ENCODE assay signal across 8 mouse cellular contexts in genomic region chr19:47795009-47795728, GRCm38 (mm10). TPM values are rescaled to one million over a fixed set of nuclear protein-coding genes. Genes with fewer than 3 reads are reported as not detected.
DNase-seq lines count a peak whose midpoint lies in the region; ATAC-seq and TF ChIP-seq lines count a peak whose summit lies in the region.

No protein-coding gene starts in this region.

- no peak for ATAC-seq in kidney, embryonic 15.5 days (replicated peaks; ENCODE audit: low FRiP score)
- ATAC-seq in erythroblast, adult 5-6 weeks (replicated peaks; ENCODE audit: low FRiP score, poor library complexity, severe bottlenecking) = peak; percentile 64

- 0 out of 2 replicates have a peak, but pooled peaks cover 4% of the 10 kb centered on the region for H3K4me1 ChIP-seq in kidney, embryonic 15.5 days
- H3K4me1 ChIP-seq in kidney, adult 2 months (ENCODE audit: control insufficient read depth, insufficient read depth, low read length) = no peaks in the 10 kb centered on the region
- peaks cover 15% of the 10 kb centered on the region; the same call in 1 of the 2 replicates for H3K4me1 ChIP-seq in limb, embryonic 10.5 days
- H3K4me1 ChIP-seq in thymus, adult 2 months (replicated peaks; ENCODE audit: control insufficient read depth, insufficient read depth, low read length) = no peaks in the 10 kb centered on the region

- H3K9me3 ChIP-seq in kidney, embryonic 15.5 days (replicated peaks) = no peaks in the 10 kb centered on the region
- H3K9me3 ChIP-seq in limb, embryonic 10.5 days (replicated peaks) = no peaks in the 10 kb centered on the region

- H3K27me3 ChIP-seq in kidney, embryonic 15.5 days = no peaks in the 10 kb centered on the region
- H3K27me3 ChIP-seq in kidney, adult 2 months (replicated peaks; ENCODE audit: control insufficient read depth, insufficient read depth, low read length) = no peaks in the 10 kb centered on the region
- H3K27me3 ChIP-seq in limb, embryonic 10.5 days (ENCODE audit: low read depth, poor library complexity, severe bottlenecking) = no peaks in the 10 kb centered on the region
- H3K27me3 ChIP-seq in thymus, adult 2 months (ENCODE audit: control insufficient read depth, insufficient read depth, low read length) = no peaks in the 10 kb centered on the region

- H3K4me2 ChIP-seq in kidney, embryonic 15.5 days = no peak overlapping the region

- peak; percentile 71 for DNase-seq in kidney, adult 18-20 months
- DNase-seq in adrenal gland, postnatal 36 days = peak; percentile 72 to 80
- DNase-seq in kidney, adult 2 months = peak; percentile 61
- DNase-seq in limb, embryonic 10.5 days (ENCODE audit: low spot score) = peak; percentile 65
- DNase-seq in ovary, postnatal 14 days (ENCODE audit: low spot score) = peak; percentile 51
- DNase-seq in thymus, adult 2 months = peak; percentile 75

- H3K4me3 ChIP-seq in kidney, embryonic 15.5 days (replicated peaks) = no peak overlapping the region
- H3K4me3 ChIP-seq in kidney, adult 2 months (ENCODE audit: insufficient read depth, low read depth, low read length) = no peak overlapping the region
- no peak overlapping the region for H3K4me3 ChIP-seq in limb, embryonic 10.5 days
- H3K4me3 ChIP-seq in thymus, adult 2 months (ENCODE audit: control insufficient read depth, insufficient read depth, low read length) = no peak overlapping the region

- TF ChIP-seq CTCF in kidney, adult 2 months (conservative IDR thresholded peaks at IDR 0.05; ENCODE audit: insufficient read depth, insufficient read length, low read depth, low read length) = peak; percentile 72
- TF ChIP-seq CTCF in thymus, adult 2 months (IDR thresholded peaks at IDR 0.05; ENCODE audit: borderline replicate concordance, control insufficient read depth, extremely low read depth, insufficient read depth, low read length, poor library complexity) = no peak

- H3K9ac ChIP-seq in kidney, embryonic 15.5 days = no peak overlapping the region

- TF ChIP-seq POLR2A in kidney, adult 2 months (IDR thresholded peaks at IDR 0.05; ENCODE audit: low read depth, low read length) = no peak
- TF ChIP-seq POLR2A in thymus, adult 2 months (IDR thresholded peaks at IDR 0.05; ENCODE audit: control insufficient read depth, extremely low read depth, insufficient read depth, low read length, poor library complexity) = no peak

- no peak overlapping the region for H3K27ac ChIP-seq in kidney, embryonic 15.5 days
- no peak overlapping the region for H3K27ac ChIP-seq in kidney, adult 2 months (ENCODE audit: insufficient read depth, low read depth, low read length)
- no peak overlapping the region for H3K27ac ChIP-seq in limb, embryonic 10.5 days
- H3K27ac ChIP-seq in thymus, adult 2 months (ENCODE audit: control insufficient read depth, insufficient read depth, low read length) = no peak overlapping the region

- no peaks in the 10 kb centered on the region for H3K36me3 ChIP-seq in kidney, embryonic 15.5 days
- no peaks in the 10 kb centered on the region for H3K36me3 ChIP-seq in kidney, adult 2 months (ENCODE audit: control insufficient read depth, insufficient read depth, low read length)
- H3K36me3 ChIP-seq in limb, embryonic 10.5 days = no peaks in the 10 kb centered on the region
- H3K36me3 ChIP-seq in thymus, adult 2 months (ENCODE audit: control insufficient read depth, insufficient read depth, low read length) = no peaks in the 10 kb centered on the region

- 48% methylated on average over 15 of the region's 15 CpGs for WGBS in kidney, embryonic 15.5 days
- WGBS in kidney, adult 2 months = 44% methylated on average over 15 of the region's 15 CpGs
- 61% methylated on average over 15 of the region's 15 CpGs for WGBS in limb, embryonic 10.5 days
- WGBS in thymus, adult 2 months = 63% methylated on average over 15 of the region's 15 CpGs

RNA-seq across cellular contexts. Expression of gene Gsto1, which starts 59.6 kb away (rescaled TPM):
- polyA plus RNA-seq in kidney, embryonic 15.5 days (2015; fragmentation: Nextera tagmentation; extraction: Ambion mirVana) = 115 and 119 TPM in 2 replicates
- 100 to 1,000 TPM in 1 of 2 experiments, 10 to 100 TPM in 1; 92.1 to 145 TPM for total RNA-seq in adrenal gland, postnatal 36 days (2021)
- 63.7 and 66.9 TPM in 2 replicates for total RNA-seq in erythroblast, adult 5-6 weeks (2015; ENCODE audit: low replicate concordance)
- total RNA-seq in erythroblast, adult 5-6 weeks (2017; ENCODE audit: low replicate concordance) = 18.0 and 37.7 TPM in 2 replicates
- 82.5 and 85.1 TPM in 2 replicates for polyA plus RNA-seq in kidney, adult 2 months (2012; rRNA removed)
- polyA plus RNA-seq in limb, embryonic 10.5 days (2016; fragmentation: Nextera tagmentation; extraction: Ambion mirVana) = 241 and 258 TPM in 2 replicates
- polyA plus RNA-seq in thymus, adult 2 months (2012; rRNA removed) = 20.4 and 30.4 TPM in 2 replicates
